Mouse (Mus musculus): Measurements from ENCODE around the gene Brd7. TPM values are rescaled to one million over a fixed set of nuclear protein-coding genes. Genes with fewer than 3 reads are reported as not detected.
A peak's percentile ranks its signal among the peaks of the same experiment; 100 is the strongest.

Brd7 gene
- polyA plus RNA-seq (2015; fragmentation: Nextera tagmentation; extraction: Ambion mirVana) = 60.0 and 61.3 TPM in 2 replicates

- Histone ChIP-seq H3K27me3 (replicated peaks) (no peaks in the 10 kb centered on the region), H3K4me3 (replicated peaks) (peak within 1 kb of the TSS; percentile 76), H3K27ac (peak within 1 kb of the TSS; percentile 82), H3K4me1 (peaks cover 13% of the 10 kb centered on the region), H3K36me3 (peaks cover 16% of the 10 kb centered on the region), H3K9ac (peak within 1 kb of the TSS; percentile 88), H3K4me2 (peak within 1 kb of the TSS; percentile 79), H3K9me3 (no peaks in the 10 kb centered on the region)
- WGBS = under 1% methylated on average over 91 of the region's 91 CpGs
- peak; percentile 85 for ATAC-seq (ENCODE audit: insufficient read depth, low FRiP score, low read depth)
Measured at GRCm38 (mm10) chr8:88361708-88362428, at the start of gene Brd7. Brd7 (minus strand) TSS chr8:88362194.

- H3K4me1 ChIP-seq = peaks cover 3% of the 10 kb centered on the region; the same call in 1 of the 2 replicates
- no peaks in the 10 kb centered on the region for H3K9me3 ChIP-seq
- no peak for ATAC-seq (ENCODE audit: insufficient read depth, low FRiP score, low read depth)
- WGBS = 75% methylated on average over 6 of the region's 6 CpGs
- no peak overlapping the region for H3K4me3 ChIP-seq (replicated peaks)
- H3K9ac ChIP-seq = no peak overlapping the region
- H3K36me3 ChIP-seq = no peaks in the 10 kb centered on the region
- no peak overlapping the region for H3K4me2 ChIP-seq
- H3K27ac ChIP-seq = no peak overlapping the region
- H3K27me3 ChIP-seq (replicated peaks) = no peaks in the 10 kb centered on the region
Measured at GRCm38 (mm10) chr8:88411461-88411860, 49.5 kb upstream of the Brd7 start.

- Histone ChIP-seq H3K27me3 (replicated peaks) (no peaks in the 10 kb centered on the region), H3K9ac (no peak overlapping the region), H3K4me3 (replicated peaks) (no peak overlapping the region), H3K4me2 (no peak overlapping the region), H3K4me1 (peaks cover 3% of the 10 kb centered on the region; the same call in 1 of the 2 replicates), H3K27ac (no peak overlapping the region), H3K36me3 (no peaks in the 10 kb centered on the region), H3K9me3 (no peaks in the 10 kb centered on the region)
- no peak for ATAC-seq (ENCODE audit: insufficient read depth, low FRiP score, low read depth)
- WGBS = 50% methylated on average over 11 of the region's 11 CpGs
Measured at GRCm38 (mm10) chr8:88409401-88409940, 47.5 kb upstream of the Brd7 start.

- H3K27ac ChIP-seq = no peak overlapping the region
- H3K4me2 ChIP-seq = no peak overlapping the region
- 89% methylated on average over 6 of the region's 6 CpGs for WGBS
- peaks cover 3% of the 10 kb centered on the region; the same call in 1 of the 2 replicates for H3K4me1 ChIP-seq
- H3K27me3 ChIP-seq (replicated peaks) = no peaks in the 10 kb centered on the region
- no peaks in the 10 kb centered on the region for H3K36me3 ChIP-seq
- H3K9ac ChIP-seq = no peak overlapping the region
- no peak for ATAC-seq (ENCODE audit: insufficient read depth, low FRiP score, low read depth)
- H3K4me3 ChIP-seq (replicated peaks) = no peak overlapping the region
- no peaks in the 10 kb centered on the region for H3K9me3 ChIP-seq
Measured at GRCm38 (mm10) chr8:88407716-88408115, 45.7 kb upstream of the Brd7 start.

- ATAC-seq (ENCODE audit: insufficient read depth, low FRiP score, low read depth) = no peak
- WGBS = 83% methylated on average over 4 of the region's 4 CpGs
- Histone ChIP-seq H3K36me3 (no peaks in the 10 kb centered on the region), H3K4me2 (no peak overlapping the region), H3K27ac (no peak overlapping the region), H3K4me1 (no peaks in the 10 kb centered on the region), H3K9me3 (no peaks in the 10 kb centered on the region), H3K9ac (no peak overlapping the region), H3K27me3 (replicated peaks) (no peaks in the 10 kb centered on the region), H3K4me3 (replicated peaks) (no peak overlapping the region)
Measured at GRCm38 (mm10) chr8:88398060-88398459, 36.1 kb upstream of the Brd7 start.

GRCm38 (mm10) chr8:88393298-88393697 is 31.3 kb upstream of the Brd7 start:
- Histone ChIP-seq H3K27me3 (replicated peaks) (no peaks in the 10 kb centered on the region), H3K27ac (no peak overlapping the region), H3K36me3 (no peaks in the 10 kb centered on the region), H3K4me2 (no peak overlapping the region), H3K4me1 (no peaks in the 10 kb centered on the region), H3K9ac (no peak overlapping the region), H3K9me3 (no peaks in the 10 kb centered on the region), H3K4me3 (replicated peaks) (no peak overlapping the region)
- 84% methylated on average over 3 of the region's 3 CpGs for WGBS
- ATAC-seq (ENCODE audit: insufficient read depth, low FRiP score, low read depth) = no peak

- no peak overlapping the region for H3K9ac ChIP-seq
- ATAC-seq (ENCODE audit: insufficient read depth, low FRiP score, low read depth) = no peak
- no peaks in the 10 kb centered on the region for H3K9me3 ChIP-seq
- no peaks in the 10 kb centered on the region for H3K4me1 ChIP-seq
- no peaks in the 10 kb centered on the region for H3K36me3 ChIP-seq
- no peak overlapping the region for H3K4me3 ChIP-seq (replicated peaks)
- 75% methylated on average over 1 of the region's 1 CpGs for WGBS
- H3K27ac ChIP-seq = no peak overlapping the region
- H3K4me2 ChIP-seq = no peak overlapping the region
- no peaks in the 10 kb centered on the region for H3K27me3 ChIP-seq (replicated peaks)
Measured at GRCm38 (mm10) chr8:88390749-88391148, 28.8 kb upstream of the Brd7 start.

- Histone ChIP-seq H3K27me3 (replicated peaks) (no peaks in the 10 kb centered on the region), H3K4me2 (no peak overlapping the region), H3K4me3 (replicated peaks) (no peak overlapping the region), H3K27ac (no peak overlapping the region), H3K9me3 (no peaks in the 10 kb centered on the region), H3K4me1 (no peaks in the 10 kb centered on the region), H3K9ac (no peak overlapping the region), H3K36me3 (no peaks in the 10 kb centered on the region)
- no peak for ATAC-seq (ENCODE audit: insufficient read depth, low FRiP score, low read depth)
- 64% methylated on average over 7 of the region's 7 CpGs for WGBS
Measured at GRCm38 (mm10) chr8:88388691-88389239, 26.8 kb upstream of the Brd7 start.

GRCm38 (mm10) chr8:88387874-88388273 is 25.9 kb upstream of the Brd7 start:
- H3K9ac ChIP-seq = no peak overlapping the region
- 70% methylated on average over 8 of the region's 8 CpGs for WGBS
- no peaks in the 10 kb centered on the region for H3K4me1 ChIP-seq
- ATAC-seq (ENCODE audit: insufficient read depth, low FRiP score, low read depth) = no peak
- H3K4me3 ChIP-seq (replicated peaks) = no peak overlapping the region
- no peaks in the 10 kb centered on the region for H3K9me3 ChIP-seq
- H3K36me3 ChIP-seq = no peaks in the 10 kb centered on the region
- H3K27ac ChIP-seq = no peak overlapping the region
- H3K27me3 ChIP-seq (replicated peaks) = no peaks in the 10 kb centered on the region
- no peak overlapping the region for H3K4me2 ChIP-seq

GRCm38 (mm10) chr8:88383164-88383556 is 21.2 kb upstream of the Brd7 start:
- WGBS = 79% methylated on average over 2 of the region's 2 CpGs
- no peaks in the 10 kb centered on the region for H3K9me3 ChIP-seq
- no peak overlapping the region for H3K4me2 ChIP-seq
- no peaks in the 10 kb centered on the region for H3K27me3 ChIP-seq (replicated peaks)
- H3K36me3 ChIP-seq = no peaks in the 10 kb centered on the region
- ATAC-seq (ENCODE audit: insufficient read depth, low FRiP score, low read depth) = no peak
- no peaks in the 10 kb centered on the region for H3K4me1 ChIP-seq
- no peak overlapping the region for H3K4me3 ChIP-seq (replicated peaks)
- H3K27ac ChIP-seq = no peak overlapping the region
- H3K9ac ChIP-seq = no peak overlapping the region

GRCm38 (mm10) chr8:88382311-88383163 is 20.5 kb upstream of the Brd7 start:
- H3K4me3 ChIP-seq (replicated peaks) = no peak overlapping the region
- 69% methylated on average over 31 of the region's 31 CpGs for WGBS
- ATAC-seq (ENCODE audit: insufficient read depth, low FRiP score, low read depth) = no peak
- H3K4me1 ChIP-seq = no peaks in the 10 kb centered on the region
- no peaks in the 10 kb centered on the region for H3K9me3 ChIP-seq
- no peak overlapping the region for H3K27ac ChIP-seq
- no peak overlapping the region for H3K4me2 ChIP-seq
- no peaks in the 10 kb centered on the region for H3K36me3 ChIP-seq
- H3K27me3 ChIP-seq (replicated peaks) = no peaks in the 10 kb centered on the region
- no peak overlapping the region for H3K9ac ChIP-seq

GRCm38 (mm10) chr8:88380497-88380896 is 18.5 kb upstream of the Brd7 start:
- Histone ChIP-seq H3K4me3 (replicated peaks) (no peak overlapping the region), H3K36me3 (no peaks in the 10 kb centered on the region), H3K9ac (no peak overlapping the region), H3K27me3 (replicated peaks) (no peaks in the 10 kb centered on the region), H3K4me2 (no peak overlapping the region), H3K4me1 (peaks cover 5% of the 10 kb centered on the region; the same call in 1 of the 2 replicates), H3K9me3 (no peaks in the 10 kb centered on the region), H3K27ac (no peak overlapping the region)
- WGBS = 68% methylated on average over 7 of the region's 7 CpGs
- ATAC-seq (ENCODE audit: insufficient read depth, low FRiP score, low read depth) = no peak
